Mouse (Mus musculus): ENCODE measurements around the gene St5.

Gene St5

DNA sequence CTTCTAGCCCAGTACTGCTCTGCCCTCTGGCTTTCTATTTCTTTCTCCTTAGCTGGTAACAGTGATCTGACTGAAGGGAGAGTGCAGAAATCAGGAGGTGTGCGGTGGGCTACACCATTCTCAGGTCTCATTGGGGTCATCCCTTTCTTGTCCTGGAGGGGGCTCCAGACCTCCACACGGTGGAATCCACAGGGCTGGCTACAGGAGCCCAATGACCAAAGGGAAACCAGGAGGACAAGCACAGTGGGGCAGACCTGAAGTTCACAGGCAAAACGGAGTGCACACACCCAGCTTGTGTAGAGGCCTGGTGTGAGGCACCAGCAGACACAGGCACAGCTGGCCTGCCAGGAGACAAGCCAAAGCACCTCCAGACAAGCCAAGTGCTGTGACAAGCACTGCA, 175.0 kb downstream of the St5 start:
- no peak for DNase-seq (ENCODE audit: low read depth)

GRCm38 (mm10) chr7:109527536-109527935, 175.9 kb downstream of the St5 start:
- DNase-seq (ENCODE audit: low read depth), result no peak

- DNase-seq (ENCODE audit: low read depth), result no peak
Observed at GRCm38 (mm10) chr7:109525740-109526663, 177.4 kb downstream of the St5 start.

DNA sequence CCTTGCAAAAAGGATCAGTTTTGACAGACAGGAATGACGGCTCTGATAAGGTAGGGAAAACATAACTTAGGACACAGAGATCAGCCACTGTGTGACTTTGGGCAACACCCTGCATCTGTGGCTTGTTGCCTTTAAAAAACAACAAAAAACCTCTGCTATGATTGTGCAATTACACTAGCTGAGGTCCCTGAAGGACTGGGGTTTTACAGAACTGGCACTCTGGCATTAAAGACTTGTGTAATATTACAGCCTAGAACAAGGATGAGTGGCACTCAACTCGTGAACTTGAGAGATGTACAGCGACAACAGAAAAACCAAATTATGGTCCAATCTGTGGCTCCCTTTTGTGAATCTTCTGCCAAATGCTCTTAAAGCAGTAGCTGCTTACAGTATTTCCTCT, 178.6 kb downstream of the St5 start:
- DNase-seq (ENCODE audit: low read depth), result no peak

DNA sequence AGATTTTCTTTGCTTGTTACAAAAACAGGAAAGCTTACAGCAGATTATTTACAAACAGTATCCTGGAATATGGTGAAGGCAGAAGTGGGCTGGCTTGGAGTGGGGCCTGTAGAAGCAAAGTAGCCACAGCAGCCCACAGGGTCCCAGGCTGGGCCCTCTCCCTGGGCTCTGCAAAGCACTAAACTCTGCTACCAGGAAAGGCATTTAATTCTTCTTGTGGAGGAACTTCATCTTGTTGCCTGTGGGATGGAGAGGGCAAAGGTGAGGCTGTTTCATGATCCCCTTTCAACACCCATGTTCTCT, 179.0 kb downstream of the St5 start:
- no peak for DNase-seq (ENCODE audit: low read depth)

DNA sequence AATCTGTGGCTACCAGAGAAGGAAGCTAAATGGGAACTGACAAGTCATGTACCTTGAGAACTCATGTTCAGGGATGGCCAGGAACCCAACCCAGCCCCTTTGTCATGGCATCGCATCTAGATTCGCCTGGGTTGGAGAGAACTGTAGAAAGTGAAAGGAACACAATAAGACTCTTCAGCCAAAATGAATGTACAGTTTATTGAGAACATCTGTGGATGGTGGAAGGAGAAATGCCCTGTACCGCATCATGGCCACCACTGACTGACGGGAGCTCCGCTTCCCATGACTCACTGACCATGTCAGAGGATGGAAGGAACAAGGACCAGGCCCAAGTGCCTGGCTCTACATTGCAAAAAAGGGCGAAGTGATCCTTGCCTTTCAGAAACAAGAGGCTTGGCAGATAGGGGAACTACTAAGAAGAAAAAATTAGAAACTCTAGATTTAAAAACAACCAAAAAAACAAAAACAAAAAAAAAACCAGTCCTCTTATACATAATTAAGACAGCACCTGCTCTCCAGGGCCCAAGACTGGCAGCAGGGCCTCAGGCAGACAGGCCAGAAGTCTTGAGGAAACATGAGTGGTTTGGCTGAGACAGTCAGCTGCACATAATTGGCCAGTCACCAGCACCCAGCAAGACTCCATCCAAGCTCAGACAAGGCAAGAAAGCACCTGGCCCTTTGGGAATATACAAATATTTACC, 179.5 kb downstream of the St5 start:
- no peak for DNase-seq (ENCODE audit: low read depth)

DNA sequence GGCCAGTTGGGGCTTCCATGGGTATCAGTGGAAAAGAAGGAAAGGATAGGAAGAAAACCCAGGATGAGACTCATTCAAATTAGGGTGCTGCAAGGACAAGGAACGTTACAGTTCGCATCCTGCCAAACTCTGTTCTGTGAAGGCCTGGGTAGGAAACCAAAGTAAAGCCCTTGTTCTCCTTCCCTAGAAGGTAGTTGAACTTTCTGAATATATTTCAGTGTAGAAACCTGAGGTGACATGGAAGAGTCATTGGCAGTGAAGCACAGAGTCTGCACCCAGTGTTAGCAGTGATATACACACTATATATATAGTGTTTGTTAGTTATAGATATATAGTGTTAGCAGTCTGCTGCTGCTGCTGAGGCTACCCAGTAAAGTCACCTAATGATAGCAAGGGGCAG, 180.1 kb downstream of the St5 start:
- DNase-seq (ENCODE audit: low read depth), result no peak

DNA sequence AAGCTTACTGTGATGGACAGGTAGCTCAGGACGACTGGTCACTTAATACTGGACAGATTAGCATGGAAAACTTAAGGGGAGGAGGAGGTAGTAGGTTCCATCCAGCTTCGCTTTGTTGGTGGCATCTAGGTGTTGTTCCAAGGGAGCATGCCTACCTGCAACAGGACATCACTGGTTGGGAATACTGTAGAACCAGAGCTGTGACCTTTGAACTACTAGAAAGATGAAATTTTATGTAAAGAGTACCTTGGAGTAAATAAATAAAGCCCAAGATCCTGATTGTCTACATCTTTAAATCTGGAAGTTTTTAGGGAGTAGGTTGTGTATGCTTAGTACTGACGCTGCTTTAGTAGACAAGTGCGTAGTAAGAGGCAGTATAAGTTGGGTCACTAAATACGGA, 181.3 kb downstream of the St5 start:
- DNase-seq (ENCODE audit: low read depth), result no peak

- peak; percentile 29 for DNase-seq (ENCODE audit: low read depth)
Observed at GRCm38 (mm10) chr7:109519936-109520335, 183.5 kb downstream of the St5 start.

DNA sequence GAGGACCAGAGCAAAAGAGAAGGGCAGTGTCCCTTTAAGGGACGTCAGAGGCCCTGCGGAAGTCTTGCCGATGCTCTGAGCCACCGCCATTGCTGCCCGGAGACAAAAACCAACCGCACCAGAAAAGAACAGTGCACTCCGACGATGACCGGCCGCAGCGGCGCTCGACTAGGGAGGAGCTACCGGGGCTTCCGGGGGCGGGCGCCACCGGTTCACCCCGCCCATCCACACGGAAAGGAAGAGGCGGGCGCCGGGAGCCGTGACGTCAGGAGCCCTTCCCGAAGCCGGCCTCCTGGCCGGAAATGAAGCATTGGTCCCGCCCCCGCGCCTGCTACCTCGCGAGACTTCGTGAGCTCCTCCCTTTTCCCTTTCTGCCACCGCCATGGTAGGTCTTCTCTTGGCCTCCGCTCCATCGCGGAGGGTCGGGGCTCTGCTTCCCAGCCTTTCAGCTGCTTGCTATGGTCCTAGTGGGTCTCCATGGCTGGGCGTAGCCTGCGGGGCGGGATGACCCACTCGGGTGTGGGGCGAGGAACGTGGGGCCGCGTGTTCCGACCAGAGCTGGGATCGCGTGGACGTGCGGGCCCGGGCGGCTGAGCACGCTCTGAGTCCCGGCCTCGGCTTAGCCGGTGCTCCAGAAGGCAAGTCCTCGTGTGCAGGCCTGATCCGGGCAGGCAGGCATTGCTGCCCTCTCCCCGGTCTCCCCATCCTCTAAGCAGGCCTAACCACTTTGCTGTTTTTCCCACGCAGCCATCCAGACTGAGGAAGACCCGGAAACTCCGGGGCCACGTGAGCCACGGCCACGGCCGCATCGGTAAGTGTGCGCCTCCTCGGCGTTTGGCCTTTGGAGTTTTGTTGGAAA, 184.3 kb downstream of the St5 start, which contains the start of gene Rpl27a:
TSS of gene Rpl27a (plus strand) at position 310 of the 859 bp plus-strand sequence.
- DNase-seq (ENCODE audit: low read depth), result peak; percentile 99

GRCm38 (mm10) chr7:109518036-109518681, 185.2 kb downstream of the St5 start:
- DNase-seq (ENCODE audit: low read depth), result no peak

DNA sequence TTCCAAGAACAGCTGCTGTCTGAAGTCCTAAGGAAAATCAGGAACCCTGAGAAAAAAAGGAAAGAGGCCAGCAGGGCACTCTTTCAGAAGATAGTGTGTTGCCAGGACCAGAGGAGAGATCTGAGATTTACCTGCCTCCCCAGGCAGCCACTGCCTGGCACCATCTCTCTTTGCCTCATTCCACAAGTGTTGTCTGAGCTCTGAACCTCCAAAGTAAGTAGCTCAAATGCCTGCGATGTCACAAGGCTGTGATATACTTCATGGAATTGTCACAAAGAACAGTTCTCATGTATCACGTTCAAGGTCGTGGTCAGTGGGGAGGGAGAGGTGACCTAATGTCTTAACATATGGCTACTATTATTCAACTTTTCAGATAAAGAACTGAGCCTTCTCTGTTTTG, 186.9 kb downstream of the St5 start:
- DNase-seq (ENCODE audit: low read depth), result no peak

DNA sequence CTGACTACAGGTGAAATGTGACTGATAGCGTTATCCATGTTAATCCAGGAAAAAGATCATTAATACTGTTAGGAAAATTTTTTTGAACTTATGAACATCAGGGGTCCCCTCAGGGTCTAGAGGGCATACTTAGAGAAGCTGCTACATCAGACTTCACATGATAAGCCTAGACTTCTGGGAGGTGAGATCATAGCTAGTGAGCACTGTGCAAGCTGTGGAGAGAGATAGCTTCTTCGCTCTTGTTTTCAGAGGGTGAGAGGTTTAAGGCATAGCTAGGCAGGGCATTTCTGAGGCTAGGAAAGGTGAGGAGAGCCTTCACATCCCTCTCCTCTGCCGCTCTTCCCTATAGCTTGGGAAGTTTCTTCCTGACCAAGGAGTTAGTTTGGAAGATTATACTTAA, 191.6 kb downstream of the St5 start:
- DNase-seq (ENCODE audit: low read depth), result no peak

GRCm38 (mm10) chr7:109510799-109511198, 192.6 kb downstream of the St5 start:
- no peak for DNase-seq (ENCODE audit: low read depth)

DNA sequence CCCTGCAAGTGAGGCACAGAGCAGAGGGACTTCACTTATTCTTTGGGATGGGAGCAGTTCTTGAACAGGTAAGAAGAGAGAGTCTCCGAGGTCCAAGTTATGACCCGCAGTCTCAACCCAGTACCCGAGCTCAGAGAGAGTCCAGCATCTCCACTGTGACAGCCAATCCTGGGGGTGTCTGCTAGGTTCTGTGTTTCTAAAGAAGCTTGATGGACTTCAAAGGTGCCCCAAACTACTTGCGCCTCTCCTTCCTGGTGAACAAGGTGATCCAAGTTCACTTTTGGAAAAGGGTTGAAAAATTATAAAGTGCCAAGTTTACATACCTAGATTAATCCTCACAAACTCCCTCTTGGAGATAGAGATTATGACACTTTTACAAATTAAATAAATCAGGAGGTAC, 195.4 kb downstream of the St5 start, which contains the start of gene Trim66:
TSS of gene Trim66 (minus strand) at position 101 of the 400 bp plus-strand sequence.
- no peak for DNase-seq (ENCODE audit: low read depth)

DNA sequence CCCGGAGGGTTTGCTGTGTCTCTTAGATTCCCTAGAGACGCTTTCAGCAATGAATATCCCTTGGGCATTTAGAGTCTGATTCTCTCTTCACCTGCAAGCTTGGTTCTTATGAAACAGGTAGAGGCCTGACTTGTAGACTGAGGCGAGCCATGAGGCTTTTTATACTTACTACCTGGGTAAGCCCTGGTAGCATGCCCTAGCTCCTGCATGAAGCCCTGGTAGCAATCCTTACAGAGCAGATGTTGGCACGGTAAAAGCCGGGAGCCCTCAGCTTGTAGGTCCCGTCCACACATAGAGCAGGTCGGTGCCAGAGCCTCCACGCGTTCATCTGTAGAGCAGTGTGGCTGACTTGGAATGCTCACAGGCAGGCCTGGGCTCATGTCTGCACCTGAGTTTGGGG, 195.8 kb downstream of the St5 start:
- no peak for DNase-seq (ENCODE audit: low read depth)

DNA sequence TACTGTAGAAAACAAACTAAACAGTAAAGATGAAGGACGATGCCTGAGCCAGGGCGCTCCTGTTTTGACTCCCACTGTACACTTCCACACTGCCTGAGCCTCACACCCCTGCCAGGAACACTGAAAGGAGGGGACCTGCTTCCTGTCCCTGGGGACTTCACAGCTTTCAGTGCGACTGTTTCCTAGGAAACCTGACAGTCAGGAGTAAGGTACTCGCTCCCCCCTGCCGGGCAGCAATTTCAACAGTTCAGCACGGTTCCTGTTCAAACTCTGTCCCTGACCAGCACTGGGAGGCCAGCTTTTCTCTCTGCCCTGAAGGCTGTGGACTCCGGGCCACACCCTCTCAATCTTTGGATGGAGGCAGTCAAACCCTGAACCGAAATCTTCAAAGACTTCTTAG, 196.3 kb downstream of the St5 start:
- no peak for DNase-seq (ENCODE audit: low read depth)

- no peak for DNase-seq (ENCODE audit: low read depth)
Observed at GRCm38 (mm10) chr7:109497507-109497906, 205.9 kb downstream of the St5 start.

- no peak for DNase-seq (ENCODE audit: low read depth)
Observed at GRCm38 (mm10) chr7:109493319-109494316, 209.8 kb downstream of the St5 start.

DNA sequence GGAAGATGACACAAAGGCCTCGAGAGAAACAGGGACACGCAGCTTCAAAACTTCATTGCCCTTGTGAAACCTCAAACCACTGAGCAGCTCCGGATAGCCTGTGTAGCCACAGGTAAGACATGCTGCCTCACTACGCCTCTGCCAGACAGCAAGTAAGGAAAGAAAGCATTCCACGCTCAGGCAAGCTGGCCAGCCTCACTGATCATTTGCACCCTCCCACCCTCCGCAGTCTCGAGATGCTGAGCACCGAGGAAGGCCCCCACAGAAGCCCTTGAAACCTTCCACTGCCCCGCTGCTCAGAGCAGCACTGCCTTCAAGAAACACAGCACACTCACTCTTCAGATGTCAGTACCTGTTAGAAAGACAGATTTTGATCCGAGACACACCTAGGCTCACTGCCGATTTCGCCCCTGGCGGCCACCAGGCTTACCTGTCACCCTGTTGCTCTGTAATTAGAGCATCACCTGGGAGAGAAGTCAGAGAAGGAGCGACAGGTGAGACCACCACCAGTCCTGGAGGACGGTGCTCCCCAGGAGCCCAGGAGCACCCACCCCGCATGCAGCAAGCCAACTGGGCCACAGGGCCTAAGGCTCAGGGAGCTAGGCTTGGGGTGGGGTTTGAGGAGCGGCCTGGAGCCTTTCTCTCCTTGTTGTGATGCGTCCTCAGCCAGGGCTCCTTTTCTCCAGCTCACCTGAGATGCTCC, 210.6 kb downstream of the St5 start:
- DNase-seq (ENCODE audit: low read depth), result no peak

Data from naive thymus-derived CD4-positive, alpha-beta T cell, adult 2 months (primary cell).